Mouse (Mus musculus): ENCODE data around the gene Klk6.

Klk6 gene

DNA sequence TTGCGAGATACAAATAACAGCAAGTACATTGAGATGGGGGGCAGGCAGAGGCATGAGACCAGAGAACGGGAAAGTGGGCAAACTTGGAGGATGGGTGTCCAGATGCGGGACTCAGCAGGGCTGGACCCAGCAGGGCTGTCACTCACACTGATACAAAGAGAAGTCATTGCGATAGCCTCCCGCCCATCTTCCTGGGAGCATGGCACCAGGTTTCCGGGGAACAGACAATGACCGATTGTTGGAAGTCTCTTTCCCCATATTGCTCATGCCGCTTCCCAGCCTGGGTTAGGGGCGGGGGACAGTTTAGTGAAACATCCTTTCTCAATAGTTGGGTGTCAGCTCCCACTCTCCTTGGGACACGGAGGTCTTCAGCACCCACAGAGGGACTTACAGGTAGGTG lies at the start of gene Klk6:
TSS of gene Klk6 (plus strand) at position 301 of the 400 bp plus-strand sequence.
- DNase-seq (ENCODE audit: low spot score in 2 of 2) = no peak

DNA sequence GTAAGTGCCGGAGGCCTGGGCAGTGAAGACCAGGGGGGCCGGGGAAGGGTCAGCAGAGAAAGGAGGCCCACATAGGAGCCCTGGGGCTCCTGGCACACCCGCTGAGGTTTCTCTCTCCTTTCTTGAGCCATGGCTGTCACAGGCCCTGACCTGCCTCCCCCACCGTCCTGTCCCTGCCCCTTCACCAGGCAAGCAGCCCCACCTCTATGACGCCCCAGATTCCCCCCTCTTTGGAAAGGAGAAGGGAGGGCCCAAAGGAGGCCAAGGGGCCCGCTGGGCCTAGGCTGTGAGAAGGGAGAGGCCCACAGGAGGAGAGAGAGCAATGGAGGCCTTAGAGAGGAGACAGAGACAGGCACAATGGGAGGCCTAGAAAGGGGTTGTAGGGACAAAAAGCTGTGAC lies 49.5 kb upstream of the Klk6 start:
- DNase-seq (ENCODE audit: low spot score in 2 of 2) = no peak

DNA sequence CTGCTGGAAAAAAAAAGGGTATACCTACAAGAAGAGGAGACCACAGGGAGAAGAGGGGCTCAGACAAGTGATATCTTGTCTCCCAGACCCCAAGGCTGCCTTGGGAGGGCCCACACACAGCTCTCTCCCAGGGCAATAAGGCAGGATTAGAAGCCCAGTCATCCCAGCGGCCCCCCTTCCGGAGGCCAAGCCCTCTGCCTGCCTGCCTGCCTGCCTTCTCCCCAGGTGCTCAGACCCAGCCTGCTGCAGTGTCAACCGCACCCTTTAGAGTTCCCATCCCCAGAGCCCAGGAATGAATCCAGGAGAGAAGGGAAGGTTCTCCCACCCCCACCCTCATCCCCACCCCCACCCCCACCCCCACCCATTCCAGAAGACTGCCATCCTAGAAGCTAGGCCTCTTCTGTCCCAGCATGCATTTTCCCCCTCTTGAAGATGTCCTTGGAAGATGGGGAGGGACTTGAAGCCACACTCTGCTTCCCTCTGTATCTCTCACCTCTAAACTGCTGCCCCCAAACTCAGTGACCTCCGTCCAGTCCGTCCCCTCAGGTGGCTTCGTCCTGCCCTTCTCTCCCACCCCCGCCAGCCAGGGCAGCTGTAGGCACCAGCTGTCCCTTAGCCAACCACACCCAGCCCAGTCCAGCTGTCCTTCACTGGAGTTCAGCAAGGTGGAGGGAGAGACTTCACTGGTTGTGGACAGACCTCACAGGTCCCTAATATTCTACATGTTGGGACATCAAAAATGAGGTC lies 48.8 kb upstream of the Klk6 start:
- DNase-seq (ENCODE audit: low spot score in 2 of 2) = no peak

DNA sequence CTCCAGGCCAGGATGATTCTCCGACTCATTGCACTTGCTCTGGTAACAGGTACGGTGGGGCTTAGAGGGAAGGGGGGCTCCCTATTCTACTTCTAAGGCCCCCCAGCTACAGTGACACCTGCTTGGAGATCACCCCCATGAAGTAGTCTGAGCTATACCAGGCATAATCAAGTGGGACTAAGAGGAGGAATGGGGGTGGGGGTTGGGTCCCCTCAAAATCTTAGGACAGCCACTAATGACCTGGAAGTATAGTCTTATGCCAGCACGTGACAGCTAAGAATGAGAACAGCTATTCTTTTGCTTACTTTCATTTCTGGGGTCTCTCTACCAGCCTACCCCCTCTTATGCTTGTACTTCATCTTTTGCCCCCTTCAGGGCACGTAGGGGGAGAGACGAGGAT lies 47.8 kb upstream of the Klk6 start:
- no peak for DNase-seq (ENCODE audit: low spot score in 2 of 2)

DNA sequence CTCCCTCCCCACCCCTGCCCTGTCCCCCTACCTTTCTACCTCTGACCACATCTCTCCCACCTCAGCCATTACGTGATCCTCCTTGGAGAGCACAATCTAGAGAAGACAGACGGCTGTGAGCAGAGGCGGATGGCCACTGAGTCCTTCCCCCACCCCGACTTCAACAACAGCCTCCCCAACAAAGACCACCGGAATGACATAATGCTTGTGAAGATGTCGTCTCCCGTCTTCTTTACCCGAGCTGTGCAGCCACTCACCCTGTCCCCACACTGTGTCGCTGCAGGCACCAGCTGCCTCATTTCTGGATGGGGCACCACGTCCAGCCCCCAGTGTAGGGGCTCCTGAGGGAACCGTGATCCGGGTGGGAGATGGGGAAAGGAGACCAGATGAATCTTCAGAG lies 46.9 kb upstream of the Klk6 start:
- no peak for DNase-seq (ENCODE audit: low spot score in 2 of 2)

DNA sequence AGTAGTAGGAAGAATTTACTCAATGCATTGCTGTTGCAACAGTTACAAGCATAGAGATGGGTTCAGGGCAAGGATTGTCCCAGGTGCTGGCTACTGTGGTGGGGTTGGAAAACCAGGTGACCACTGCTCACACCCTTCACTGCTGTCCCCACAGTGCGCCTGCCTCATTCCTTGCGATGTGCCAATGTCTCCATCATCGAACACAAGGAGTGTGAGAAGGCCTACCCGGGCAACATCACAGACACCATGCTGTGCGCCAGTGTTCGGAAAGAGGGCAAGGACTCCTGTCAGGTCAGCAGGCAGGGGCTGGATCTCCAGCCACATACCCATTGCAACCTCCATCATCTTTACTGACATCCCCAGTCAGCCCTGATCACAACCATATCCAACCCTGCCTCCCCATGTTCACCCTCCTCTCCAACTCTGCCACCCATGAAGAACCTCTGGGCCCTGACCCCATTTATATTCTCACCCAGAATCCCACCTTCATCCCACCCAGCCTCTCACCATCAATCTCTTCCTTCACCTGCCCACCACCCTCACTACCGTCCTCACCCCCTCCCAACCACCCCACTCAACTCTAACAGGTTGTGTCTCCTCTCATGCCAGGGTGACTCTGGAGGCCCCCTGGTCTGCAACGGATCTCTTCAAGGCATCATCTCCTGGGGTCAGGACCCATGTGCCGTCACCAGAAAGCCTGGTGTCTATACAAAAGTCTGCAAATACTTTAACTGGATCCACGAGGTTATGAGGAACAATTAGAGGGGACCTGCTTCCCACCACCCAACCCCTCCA lies 45.9 kb upstream of the Klk6 start:
- DNase-seq (ENCODE audit: low spot score in 2 of 2) = no peak

DNA sequence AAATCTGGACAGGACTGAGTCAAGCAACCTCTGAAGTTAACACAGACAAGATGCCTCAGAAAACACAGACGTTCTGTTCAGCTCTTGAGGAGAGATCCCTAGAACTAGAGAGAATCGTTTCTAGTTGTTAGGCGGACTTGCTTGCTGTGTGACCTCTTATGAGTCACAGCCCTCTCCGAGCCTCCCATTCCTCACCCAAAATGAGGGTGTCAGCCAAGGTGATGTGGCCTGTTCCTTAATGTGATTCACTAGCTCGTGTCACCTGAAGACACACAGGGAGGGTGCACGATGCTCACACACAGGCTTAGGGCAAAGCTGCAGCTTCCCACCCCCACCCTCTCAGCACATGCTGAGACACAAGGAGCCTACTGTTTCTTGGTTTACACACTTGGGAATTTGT lies 44.1 kb upstream of the Klk6 start:
- DNase-seq (ENCODE audit: low spot score in 2 of 2) = no peak

DNA sequence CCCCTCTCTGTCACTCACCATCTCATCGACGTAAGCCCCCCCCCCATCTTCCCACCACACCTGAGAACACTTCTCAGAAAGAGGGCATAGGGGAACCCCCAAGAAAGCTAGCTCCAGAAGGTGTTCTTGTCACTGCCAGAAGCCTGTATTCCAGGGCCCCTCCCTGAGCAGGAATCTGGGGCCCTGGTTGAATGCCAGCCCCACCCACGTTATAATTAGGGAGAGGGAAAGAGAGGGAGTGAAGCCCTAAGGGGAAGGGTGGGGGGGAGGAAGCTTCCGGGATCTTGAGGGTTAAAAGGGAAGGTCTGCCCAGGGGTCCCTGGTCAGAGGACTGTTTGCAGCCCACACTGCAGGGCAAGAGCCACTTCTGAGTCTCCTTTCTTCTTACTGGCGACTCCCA lies 43.6 kb upstream of the Klk6 start, which contains the start of gene Klk10:
TSS of gene Klk10 (plus strand) at position 290 of the 400 bp plus-strand sequence.
- no peak for DNase-seq (ENCODE audit: low spot score in 2 of 2)

DNA sequence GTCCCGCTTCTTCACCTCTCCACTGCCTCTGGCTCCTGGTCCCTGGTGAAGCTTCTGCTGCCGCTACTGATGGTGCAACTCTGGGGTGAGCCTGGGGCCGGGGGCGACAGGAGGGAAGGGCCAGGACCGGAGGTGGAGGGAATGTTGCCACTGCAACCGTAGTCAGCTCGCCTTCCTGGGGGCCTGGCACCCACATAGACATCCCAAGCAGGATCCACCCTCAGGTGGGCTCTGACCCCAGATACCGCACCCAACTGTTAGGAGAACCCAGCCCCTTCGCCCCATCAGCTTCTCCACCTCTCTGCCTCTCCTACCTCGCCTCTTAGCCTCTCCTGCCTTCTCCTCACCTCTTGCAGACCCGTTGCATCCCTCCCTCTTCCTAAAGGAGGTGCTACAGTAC lies 42.8 kb upstream of the Klk6 start:
- DNase-seq (ENCODE audit: low spot score in 2 of 2) = no peak

DNA sequence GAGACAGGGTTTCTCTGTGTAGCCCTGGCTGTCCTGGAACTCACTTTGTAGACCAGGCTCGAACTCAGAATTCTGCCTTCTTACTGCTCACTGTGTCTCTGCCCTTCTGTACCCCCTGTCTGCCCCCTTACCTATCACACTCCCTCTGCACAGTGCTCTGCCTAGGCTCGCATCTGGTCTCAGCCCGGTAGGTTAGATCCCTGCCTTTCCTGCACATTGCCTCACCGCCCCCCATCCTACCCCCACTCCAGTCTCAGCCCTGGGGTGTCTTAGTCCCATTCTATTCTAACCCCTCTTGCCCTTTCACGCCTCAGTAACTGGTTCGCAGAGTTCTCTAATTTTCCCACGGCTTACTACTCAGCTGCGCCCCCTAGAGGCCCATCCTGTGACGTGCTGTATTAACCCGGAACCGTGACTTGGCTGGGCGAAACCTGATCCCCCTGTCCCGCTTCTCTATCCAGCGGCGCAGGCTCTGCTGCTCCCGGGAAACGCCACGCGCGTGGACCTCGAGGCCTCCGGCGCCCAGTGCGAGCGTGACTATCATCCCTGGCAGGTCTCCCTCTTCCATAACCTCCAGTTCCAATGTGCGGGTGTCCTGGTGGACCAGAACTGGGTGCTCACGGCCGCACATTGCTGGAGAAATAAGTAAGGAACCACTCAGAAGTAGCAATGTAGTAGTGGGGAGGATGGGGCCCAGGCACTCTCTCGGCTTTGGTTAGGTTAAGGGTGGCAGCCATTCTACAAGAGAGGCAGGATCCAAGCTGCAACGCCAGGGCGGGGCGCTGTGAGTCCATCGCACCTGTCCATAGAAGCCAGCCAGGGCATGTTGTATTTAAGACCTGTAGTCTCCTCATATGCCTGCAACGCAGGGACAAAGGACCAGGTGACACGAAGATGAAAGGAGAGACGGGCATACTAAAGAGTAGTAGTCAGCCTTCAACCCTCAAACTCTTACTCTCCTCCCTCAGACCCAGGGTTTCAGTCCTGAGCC lies 41.7 kb upstream of the Klk6 start:
- peak; percentile 66 to 69 for DNase-seq (ENCODE audit: low spot score in 2 of 2)

DNA sequence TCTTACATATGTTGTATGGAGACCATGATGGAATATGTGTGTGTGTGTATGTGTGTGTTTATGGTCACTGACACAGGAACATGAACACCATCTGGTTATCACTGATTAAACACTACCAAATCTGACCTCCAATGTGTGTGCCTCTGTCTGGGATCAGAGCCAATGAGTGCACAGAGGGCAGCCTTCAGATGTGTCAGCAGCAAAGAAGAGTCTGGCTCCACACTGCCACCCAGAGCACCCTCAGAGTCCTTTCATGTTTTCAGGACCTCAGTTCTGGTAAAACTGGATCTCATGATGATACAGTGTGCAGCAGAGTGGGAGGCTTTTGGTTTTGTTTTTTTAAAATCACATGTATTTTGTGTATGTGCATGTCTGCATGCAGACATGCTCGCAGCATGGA lies 39.0 kb upstream of the Klk6 start:
- DNase-seq (ENCODE audit: low spot score in 2 of 2) = no peak

DNA sequence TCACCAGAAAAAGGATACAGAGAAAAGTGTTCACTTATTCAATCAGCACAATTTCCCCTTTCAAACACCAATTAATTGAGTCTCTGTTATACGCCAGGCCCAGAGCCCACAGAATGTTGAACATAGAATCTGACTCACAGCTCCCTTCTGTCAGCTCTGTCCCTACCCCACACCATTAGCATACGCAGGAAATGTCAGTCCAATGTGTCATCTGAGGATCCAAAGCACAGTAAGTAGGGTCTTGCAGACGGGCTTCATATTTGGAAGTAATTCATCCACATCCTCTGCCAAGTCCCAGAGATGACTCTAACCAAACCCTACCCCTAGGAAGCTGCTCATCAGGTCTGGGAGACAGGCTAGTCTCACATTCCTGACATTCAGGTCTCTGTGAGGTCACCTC lies 36.2 kb upstream of the Klk6 start:
- no peak for DNase-seq (ENCODE audit: low spot score in 2 of 2)

DNA sequence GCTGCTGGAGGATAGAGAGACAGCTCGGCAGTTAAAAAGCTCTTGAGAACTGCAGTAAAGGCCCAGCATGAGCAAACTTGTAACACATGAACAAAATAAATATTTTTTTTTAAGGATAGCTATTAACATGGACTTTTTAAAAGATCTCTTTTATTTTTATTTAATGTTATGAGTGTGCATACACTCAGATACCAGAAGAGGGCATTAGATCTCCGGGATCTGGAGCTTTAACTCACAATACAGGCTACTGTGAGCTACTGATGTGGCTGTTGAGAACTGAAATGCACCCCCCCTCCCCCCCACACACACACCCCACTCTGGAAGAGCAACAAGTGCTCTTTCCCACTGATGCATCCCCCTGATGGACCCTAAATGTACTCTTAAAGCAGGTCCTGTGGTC lies 35.0 kb upstream of the Klk6 start:
- no peak for DNase-seq (ENCODE audit: low spot score in 2 of 2)

DNA sequence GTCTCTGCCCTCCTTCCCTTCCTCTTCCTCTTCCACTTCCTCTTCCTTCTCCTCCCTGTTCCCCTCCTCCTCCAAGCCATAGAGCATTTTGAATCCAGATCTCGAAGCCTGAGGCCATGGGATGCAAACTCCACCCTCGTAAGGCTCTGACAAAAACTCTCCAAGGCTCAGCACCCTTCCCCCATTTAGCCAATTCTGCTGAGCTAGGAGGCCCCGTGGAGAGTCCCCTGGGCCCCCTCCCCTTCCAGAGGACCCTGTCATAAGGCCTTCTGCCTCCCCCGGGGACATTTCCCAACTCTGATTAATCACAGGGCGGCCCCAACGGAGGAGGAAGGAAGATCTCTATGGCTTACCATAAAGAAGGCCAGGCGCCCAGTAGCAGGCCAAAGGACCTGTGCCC lies 32.7 kb upstream of the Klk6 start, which contains the start of gene Klk9:
TSS of gene Klk9 (plus strand) at position 301 of the 400 bp plus-strand sequence.
- DNase-seq (ENCODE audit: low spot score in 2 of 2) = no peak

DNA sequence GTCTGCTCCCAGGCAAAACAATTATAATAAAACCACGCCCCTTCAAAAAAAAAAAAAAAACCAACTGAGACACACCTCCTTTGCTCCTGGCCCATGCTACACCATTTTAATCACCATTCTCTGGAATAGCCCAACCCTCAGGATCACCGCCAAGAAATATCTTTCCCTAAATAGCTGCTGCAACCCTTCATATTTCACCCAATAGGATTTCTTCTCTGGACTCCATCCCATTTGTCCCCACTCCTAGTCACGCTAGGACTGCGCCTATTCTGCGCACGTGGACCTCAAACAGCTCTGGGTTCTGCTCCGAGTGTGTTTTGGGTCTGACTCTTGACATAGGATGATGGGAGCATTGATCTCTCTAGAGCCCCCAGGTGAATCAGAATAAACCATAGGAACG lies 27.9 kb upstream of the Klk6 start:
- DNase-seq (ENCODE audit: low spot score in 2 of 2) = no peak

DNA sequence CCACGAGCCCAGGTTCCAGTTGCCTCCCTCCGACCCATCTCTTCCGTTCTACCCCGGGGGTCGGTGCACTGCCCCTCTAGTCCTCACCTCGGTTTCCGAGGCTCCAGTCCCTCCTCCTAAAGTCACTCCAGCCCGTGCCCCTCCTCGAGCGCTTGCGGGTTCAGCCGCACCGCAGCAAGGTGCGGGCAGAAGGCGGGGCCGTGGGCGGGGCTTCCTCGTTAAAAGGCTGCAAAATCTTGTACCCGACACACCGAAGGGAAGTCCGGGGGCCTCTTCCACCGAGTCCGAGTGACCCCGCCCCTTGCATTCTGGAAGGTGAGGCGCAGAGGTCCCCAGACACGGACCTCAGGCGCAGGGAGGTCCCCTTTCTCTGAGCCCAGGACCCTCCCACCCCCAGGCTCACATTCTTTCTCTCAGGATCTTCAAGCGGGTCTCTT lies 26.9 kb upstream of the Klk6 start, which contains the start of gene Klk8:
TSS of gene Klk8 (plus strand) at position 245 of the 437 bp plus-strand sequence.
- no peak for DNase-seq (ENCODE audit: low spot score in 2 of 2)

DNA sequence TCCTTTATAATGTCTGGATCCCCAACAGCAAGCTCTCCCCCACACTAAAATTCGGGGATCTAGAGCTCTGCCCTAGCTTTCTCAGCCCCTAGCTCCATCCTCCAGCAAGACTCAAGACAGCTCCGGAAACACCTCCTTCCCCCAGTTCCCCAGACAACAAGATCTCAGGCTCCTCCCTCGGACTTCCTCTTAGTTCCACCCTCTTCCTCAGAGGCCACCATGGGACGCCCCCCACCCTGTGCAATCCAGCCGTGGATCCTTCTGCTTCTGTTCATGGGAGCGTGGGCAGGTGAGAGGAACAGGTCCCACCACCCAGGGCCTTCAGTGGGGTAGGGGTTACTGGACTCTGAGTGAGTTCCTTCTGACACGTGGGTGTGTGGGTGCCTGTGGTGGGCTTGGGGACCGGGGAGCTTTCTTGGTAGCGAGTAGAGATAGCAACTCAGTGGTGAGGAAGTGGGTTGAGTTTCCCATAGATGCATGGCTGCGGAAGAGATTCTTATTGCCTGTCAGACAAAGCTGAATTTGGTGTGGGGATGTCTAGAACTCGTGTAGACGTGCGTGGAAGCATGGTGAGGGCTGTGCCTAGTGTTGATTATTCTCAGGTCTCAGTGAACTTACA lies 26.3 kb upstream of the Klk6 start:
- DNase-seq (ENCODE audit: low spot score in 2 of 2) = no peak

DNA sequence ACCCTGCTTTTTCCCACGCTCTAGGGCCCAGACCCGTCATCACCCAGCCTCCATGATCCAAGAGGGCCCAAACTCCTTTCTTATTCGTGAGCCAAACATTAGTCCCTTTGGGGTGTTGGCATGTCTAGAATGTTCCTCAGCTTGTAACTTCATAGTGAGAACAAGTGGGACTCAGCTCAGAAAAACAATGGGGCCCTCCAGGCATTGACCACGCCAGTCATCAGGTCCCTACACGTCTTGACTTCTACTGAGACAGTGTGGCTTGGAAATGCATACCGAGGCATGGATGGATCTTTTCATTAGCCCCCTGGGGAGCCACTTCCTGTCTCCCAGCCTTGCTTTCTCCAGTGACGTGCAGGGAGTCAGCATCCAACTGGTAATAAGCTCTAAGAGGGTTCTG lies 24.4 kb upstream of the Klk6 start:
- DNase-seq (ENCODE audit: low spot score in 2 of 2) = no peak

DNA sequence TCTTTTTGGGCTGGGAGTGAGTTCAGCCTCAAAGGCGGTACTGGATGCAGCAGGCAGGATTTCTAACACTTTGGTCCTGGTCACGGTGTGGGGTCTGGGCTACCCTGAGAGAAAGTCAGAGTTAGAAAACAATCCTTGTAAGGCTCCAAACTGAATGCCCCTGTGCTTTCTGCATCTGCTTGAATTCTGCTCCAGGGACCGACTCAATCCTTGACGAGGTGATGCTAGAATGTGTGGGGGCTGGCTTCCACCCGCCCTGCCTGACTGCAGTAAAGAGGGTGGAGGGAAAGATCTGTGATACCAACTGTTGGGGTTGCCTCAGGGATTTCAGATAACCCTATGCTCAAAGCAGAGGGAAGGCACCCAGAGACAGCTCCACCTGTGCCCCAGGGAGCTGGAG lies 13.3 kb upstream of the Klk6 start, which contains the start of gene Klk7:
TSS of gene Klk7 (plus strand) at position 301 of the 400 bp plus-strand sequence.
- no peak for DNase-seq (ENCODE audit: low spot score in 2 of 2)

DNA sequence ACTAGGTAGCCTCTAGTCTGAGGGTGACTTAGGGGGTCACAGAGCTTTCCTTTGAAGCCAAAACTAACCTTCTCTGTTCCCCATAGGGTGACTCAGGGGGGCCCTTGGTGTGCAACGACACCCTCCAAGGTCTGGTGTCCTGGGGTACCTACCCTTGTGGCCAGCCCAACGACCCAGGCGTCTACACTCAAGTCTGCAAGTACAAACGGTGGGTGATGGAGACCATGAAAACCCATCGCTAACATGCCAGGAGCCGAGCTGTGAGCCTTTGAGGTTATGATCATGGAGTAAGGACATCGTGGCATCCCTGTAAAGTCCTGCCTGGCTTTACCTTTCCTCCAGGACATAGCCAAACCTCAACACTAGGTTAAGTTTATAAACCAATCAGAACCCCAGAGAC lies 9.1 kb upstream of the Klk6 start:
- DNase-seq (ENCODE audit: low spot score in 2 of 2) = no peak

DNA sequence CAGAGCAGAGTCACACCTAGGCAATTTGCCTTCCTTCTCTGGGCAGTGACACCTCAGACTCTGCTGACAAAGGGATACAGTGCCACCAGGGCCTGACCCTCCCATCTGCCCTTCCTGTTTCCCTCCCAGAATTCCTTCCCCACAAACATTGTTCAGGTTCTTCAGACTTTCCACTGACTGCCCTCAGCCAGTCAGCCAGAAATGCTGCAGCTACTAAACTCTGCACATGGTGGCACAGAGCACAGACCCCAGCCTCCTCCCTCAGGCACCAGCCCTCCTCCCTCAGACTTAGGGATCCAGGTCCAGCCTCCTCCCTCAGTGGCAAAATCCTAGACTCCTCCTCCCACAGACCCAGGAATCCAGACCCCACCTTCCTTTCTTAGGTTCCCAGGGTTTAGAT lies 7.6 kb upstream of the Klk6 start:
- DNase-seq (ENCODE audit: low spot score in 2 of 2) = no peak

All from frontal cortex, postnatal 25 days (tissue).